Mouse (Mus musculus): ENCODE data around the gene Vapa. TPM values are rescaled to one million over a fixed set of nuclear protein-coding genes. Genes with fewer than 3 reads are reported as not detected.

Vapa gene
- polyA plus RNA-seq, 1 experiment from 2014 or later: 292 TPM

- H3K4me3 ChIP-seq (replicated peaks; ENCODE audit: low read length): no peak overlapping the region
- DNase-seq (ENCODE audit: low spot score) (no peak), ATAC-seq (ENCODE audit: low FRiP score) (no peak)
- no peak overlapping the region for H3K27ac ChIP-seq
- H3K4me2 ChIP-seq (replicated peaks): no peak overlapping the region
- H3K27me3 ChIP-seq (ENCODE audit: control insufficient read depth, insufficient read depth, low read length): no peaks in the 10 kb centered on the region
- peaks cover 4% of the 10 kb centered on the region; the same call in 1 of the 2 replicates for H3K36me3 ChIP-seq (replicated peaks; ENCODE audit: control insufficient read depth, insufficient read depth)
- no peaks in the 10 kb centered on the region for H3K9me3 ChIP-seq (ENCODE audit: control insufficient read depth, low read length)
- WGBS: 83% methylated on average over 9 of the region's 9 CpGs
- no peak overlapping the region for H3K9ac ChIP-seq
- 0 out of 2 replicates have a peak, but pooled peaks cover under 1% of the 10 kb centered on the region for H3K4me1 ChIP-seq (replicated peaks; ENCODE audit: control insufficient read depth, insufficient read depth, low read length)
Observed at GRCm38 (mm10) chr17:65648371-65649174, 35.2 kb upstream of the Vapa start.

GRCm38 (mm10) chr17:65647961-65648360 lies 34.6 kb upstream of the Vapa start:
- 0 out of 2 replicates have a peak, but pooled peaks cover 7% of the 10 kb centered on the region for H3K4me1 ChIP-seq (replicated peaks; ENCODE audit: control insufficient read depth, insufficient read depth, low read length)
- no peak overlapping the region for H3K9ac ChIP-seq
- H3K36me3 ChIP-seq (replicated peaks; ENCODE audit: control insufficient read depth, insufficient read depth): peaks cover 4% of the 10 kb centered on the region; the same call in 1 of the 2 replicates
- H3K4me3 ChIP-seq (replicated peaks; ENCODE audit: low read length): no peak overlapping the region
- H3K27ac ChIP-seq: no peak overlapping the region
- 56% methylated on average over 5 of the region's 5 CpGs for WGBS
- H3K27me3 ChIP-seq (ENCODE audit: control insufficient read depth, insufficient read depth, low read length): no peaks in the 10 kb centered on the region
- no peak overlapping the region for H3K4me2 ChIP-seq (replicated peaks)
- ATAC-seq (ENCODE audit: low FRiP score) (no peak), DNase-seq (ENCODE audit: low spot score) (no peak)
- no peaks in the 10 kb centered on the region for H3K9me3 ChIP-seq (ENCODE audit: control insufficient read depth, low read length)

GRCm38 (mm10) chr17:65647226-65647625 lies 33.9 kb upstream of the Vapa start:
- Histone ChIP-seq H3K36me3 (replicated peaks; ENCODE audit: control insufficient read depth, insufficient read depth) (0 out of 2 replicates have a peak, but pooled peaks cover 4% of the 10 kb centered on the region), H3K4me2 (replicated peaks) (no peak overlapping the region), H3K27ac (no peak overlapping the region), H3K9ac (no peak overlapping the region), H3K4me1 (replicated peaks; ENCODE audit: control insufficient read depth, insufficient read depth, low read length) (0 out of 2 replicates have a peak, but pooled peaks cover 13% of the 10 kb centered on the region), H3K27me3 (ENCODE audit: control insufficient read depth, insufficient read depth, low read length) (no peaks in the 10 kb centered on the region), H3K9me3 (ENCODE audit: control insufficient read depth, low read length) (no peaks in the 10 kb centered on the region), H3K4me3 (replicated peaks; ENCODE audit: low read length) (no peak overlapping the region)
- 80% methylated on average over 6 of the region's 6 CpGs for WGBS
- ATAC-seq (ENCODE audit: low FRiP score): no peak
- no peak for DNase-seq (ENCODE audit: low spot score)

- ATAC-seq (ENCODE audit: low FRiP score) (no peak), DNase-seq (ENCODE audit: low spot score) (no peak)
- no peak overlapping the region for H3K4me3 ChIP-seq (replicated peaks; ENCODE audit: low read length)
- no peaks in the 10 kb centered on the region for H3K9me3 ChIP-seq (ENCODE audit: control insufficient read depth, low read length)
- no peak overlapping the region for H3K4me2 ChIP-seq (replicated peaks)
- WGBS: 83% methylated on average over 5 of the region's 5 CpGs
- H3K4me1 ChIP-seq (replicated peaks; ENCODE audit: control insufficient read depth, insufficient read depth, low read length): 0 out of 2 replicates have a peak, but pooled peaks cover 13% of the 10 kb centered on the region
- no peak overlapping the region for H3K9ac ChIP-seq
- H3K27me3 ChIP-seq (ENCODE audit: control insufficient read depth, insufficient read depth, low read length): no peaks in the 10 kb centered on the region
- peak overlapping the region; percentile 50 for H3K27ac ChIP-seq
- no peaks in the 10 kb centered on the region for H3K36me3 ChIP-seq (replicated peaks; ENCODE audit: control insufficient read depth, insufficient read depth)
Observed at GRCm38 (mm10) chr17:65643579-65643978, 30.2 kb upstream of the Vapa start.

GRCm38 (mm10) chr17:65643051-65643521 lies 29.7 kb upstream of the Vapa start:
- WGBS: 56% methylated on average over 10 of the region's 10 CpGs
- no peaks in the 10 kb centered on the region for H3K27me3 ChIP-seq (ENCODE audit: control insufficient read depth, insufficient read depth, low read length)
- H3K27ac ChIP-seq: peak overlapping the region; percentile 50
- DNase-seq (ENCODE audit: low spot score) (peak; percentile 34), ATAC-seq (ENCODE audit: low FRiP score) (no peak; the same call in 1 of the 2 replicates)
- H3K4me2 ChIP-seq (replicated peaks): 0 out of 2 replicates have a peak overlapping the region, but pooled peaks have one; percentile 6
- no peaks in the 10 kb centered on the region for H3K9me3 ChIP-seq (ENCODE audit: control insufficient read depth, low read length)
- no peak overlapping the region for H3K9ac ChIP-seq
- 0 out of 2 replicates have a peak, but pooled peaks cover 13% of the 10 kb centered on the region for H3K4me1 ChIP-seq (replicated peaks; ENCODE audit: control insufficient read depth, insufficient read depth, low read length)
- no peaks in the 10 kb centered on the region for H3K36me3 ChIP-seq (replicated peaks; ENCODE audit: control insufficient read depth, insufficient read depth)
- H3K4me3 ChIP-seq (replicated peaks; ENCODE audit: low read length): no peak overlapping the region

GRCm38 (mm10) chr17:65642578-65642991 lies 29.2 kb upstream of the Vapa start:
- H3K4me2 ChIP-seq (replicated peaks): no peak overlapping the region

GRCm38 (mm10) chr17:65641734-65642218 lies 28.4 kb upstream of the Vapa start, which contains the start of gene Txndc2:
TSS of gene Txndc2 (minus strand) at chr17:65642168.
- Histone ChIP-seq H3K36me3 (replicated peaks; ENCODE audit: control insufficient read depth, insufficient read depth) (no peaks in the 10 kb centered on the region), H3K27me3 (ENCODE audit: control insufficient read depth, insufficient read depth, low read length) (no peaks in the 10 kb centered on the region), H3K4me3 (replicated peaks; ENCODE audit: low read length) (no peak within 1 kb of the TSS), H3K27ac (peak within 1 kb of the TSS; percentile 50), H3K4me1 (replicated peaks; ENCODE audit: control insufficient read depth, insufficient read depth, low read length) (0 out of 2 replicates have a peak, but pooled peaks cover 13% of the 10 kb centered on the region), H3K9me3 (ENCODE audit: control insufficient read depth, low read length) (no peaks in the 10 kb centered on the region), H3K4me2 (replicated peaks) (0 out of 2 replicates have a peak within 1 kb of the TSS, but pooled peaks have one; percentile 6), H3K9ac (no peak within 1 kb of the TSS)
- no peak for ATAC-seq (ENCODE audit: low FRiP score)
- DNase-seq (ENCODE audit: low spot score): no peak
- 92% methylated on average over 11 of the region's 11 CpGs for WGBS

More at GRCm38 (mm10) chr17:65642578-65642991, 29.2 kb upstream of the Vapa start:
- no peak overlapping the region for H3K9ac ChIP-seq
- H3K4me3 ChIP-seq (replicated peaks; ENCODE audit: low read length): no peak overlapping the region
- no peaks in the 10 kb centered on the region for H3K9me3 ChIP-seq (ENCODE audit: control insufficient read depth, low read length)
- H3K4me1 ChIP-seq (replicated peaks; ENCODE audit: control insufficient read depth, insufficient read depth, low read length): 0 out of 2 replicates have a peak, but pooled peaks cover 13% of the 10 kb centered on the region
- no peaks in the 10 kb centered on the region for H3K27me3 ChIP-seq (ENCODE audit: control insufficient read depth, insufficient read depth, low read length)
- DNase-seq (ENCODE audit: low spot score) (peak; percentile 25), ATAC-seq (ENCODE audit: low FRiP score) (no peak; the same call in 1 of the 2 replicates)
- H3K36me3 ChIP-seq (replicated peaks; ENCODE audit: control insufficient read depth, insufficient read depth): no peaks in the 10 kb centered on the region
- WGBS: 29% methylated on average over 5 of the region's 5 CpGs
- peak overlapping the region; percentile 50 for H3K27ac ChIP-seq

- Histone ChIP-seq H3K4me2 (replicated peaks) (no peak overlapping the region), H3K27me3 (ENCODE audit: control insufficient read depth, insufficient read depth, low read length) (no peaks in the 10 kb centered on the region), H3K4me1 (replicated peaks; ENCODE audit: control insufficient read depth, insufficient read depth, low read length) (0 out of 2 replicates have a peak, but pooled peaks cover 13% of the 10 kb centered on the region), H3K9me3 (ENCODE audit: control insufficient read depth, low read length) (no peaks in the 10 kb centered on the region), H3K36me3 (replicated peaks; ENCODE audit: control insufficient read depth, insufficient read depth) (no peaks in the 10 kb centered on the region), H3K9ac (no peak overlapping the region), H3K4me3 (replicated peaks; ENCODE audit: low read length) (no peak overlapping the region), H3K27ac (no peak overlapping the region)
- DNase-seq (ENCODE audit: low spot score) (no peak), ATAC-seq (ENCODE audit: low FRiP score) (no peak)
- WGBS: 100% methylated on average over 1 of the region's 1 CpGs
Observed at GRCm38 (mm10) chr17:65639144-65639543, 25.8 kb upstream of the Vapa start.

- H3K4me1 ChIP-seq (replicated peaks; ENCODE audit: control insufficient read depth, insufficient read depth, low read length): no peaks in the 10 kb centered on the region
- no peak overlapping the region for H3K27ac ChIP-seq
- H3K9ac ChIP-seq: no peak overlapping the region
- DNase-seq (ENCODE audit: low spot score) (no peak), ATAC-seq (ENCODE audit: low FRiP score) (no peak)
- no peaks in the 10 kb centered on the region for H3K9me3 ChIP-seq (ENCODE audit: control insufficient read depth, low read length)
- no peak overlapping the region for H3K4me2 ChIP-seq (replicated peaks)
- no peaks in the 10 kb centered on the region for H3K27me3 ChIP-seq (ENCODE audit: control insufficient read depth, insufficient read depth, low read length)
- 87% methylated on average over 14 of the region's 14 CpGs for WGBS
- H3K4me3 ChIP-seq (replicated peaks; ENCODE audit: low read length): no peak overlapping the region
- no peaks in the 10 kb centered on the region for H3K36me3 ChIP-seq (replicated peaks; ENCODE audit: control insufficient read depth, insufficient read depth)
Observed at GRCm38 (mm10) chr17:65635715-65636360, 22.5 kb upstream of the Vapa start.

Data from hindbrain, embryonic 14.5 days (tissue).